Mouse (Mus musculus) brain, embryonic 14.5 days (tissue): ENCODE results near the gene Togaram1.

ENCODE experiments used
- CTCF ChIP-seq: fragments of 200-500 bp; IDR thresholded peaks from 2 replicates; pipeline ENCODE4 v1.5.1; 2012; ENCODE audit warnings: inconsistent platforms, mild to moderate bottlenecking, moderate library complexity, borderline replicate concordance; ENCODE audit not compliant: insufficient read depth, insufficient read length; ENCODE audit errors: extremely low read depth
- POLR2A ChIP-seq: fragments of 200-500 bp; IDR thresholded peaks from 2 replicates; pipeline ENCODE4 v1.6.1; 2012; ENCODE audit warnings: mild to moderate bottlenecking, inconsistent platforms, borderline replicate concordance; ENCODE audit not compliant: poor library complexity, insufficient read depth, insufficient read length, severe bottlenecking; ENCODE audit errors: extremely low read depth

- no peak for TF ChIP-seq CTCF
- no peak for TF ChIP-seq POLR2A
These were observed 42.1 kb downstream of the Togaram1 start for GRCm38 (mm10) chr12:65007725-65008124.
